Comparison of ENCODE assay signal across 20 mouse cellular contexts in the genomic region with DNA sequence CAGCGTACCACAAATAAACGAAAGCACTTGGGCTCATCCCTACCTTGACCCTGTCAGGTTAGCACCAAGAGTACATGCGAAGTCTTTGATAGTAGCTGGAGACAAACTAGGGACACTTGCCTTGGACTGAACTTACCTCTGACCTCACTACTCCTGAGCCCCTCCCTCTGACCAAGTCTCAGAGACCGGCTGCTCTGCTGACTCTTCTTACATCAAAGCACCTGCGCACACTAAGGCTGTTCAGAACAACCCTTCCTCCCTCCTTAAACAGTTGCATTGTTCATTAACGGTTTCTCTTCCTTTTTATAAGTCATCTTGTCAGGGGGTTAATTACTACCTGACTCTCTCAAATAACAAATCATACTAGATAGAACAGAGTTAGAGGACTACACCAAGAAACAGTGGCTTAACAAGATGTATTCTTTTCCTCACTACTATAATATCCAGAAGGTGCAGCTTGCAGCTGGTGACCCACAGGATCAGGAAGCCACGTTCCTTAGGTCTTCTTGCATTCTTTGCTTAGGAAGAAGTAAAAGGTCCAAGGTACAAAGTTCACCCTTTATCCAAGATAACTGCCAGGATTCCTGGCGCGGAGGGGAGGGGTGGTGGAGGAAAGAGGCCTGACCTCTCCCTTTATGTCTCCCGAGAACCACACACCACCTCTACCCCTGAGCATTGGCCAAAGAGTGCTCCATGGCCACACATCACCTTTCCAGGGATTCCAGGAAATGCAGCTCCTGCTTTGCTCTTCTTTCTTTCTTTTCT. TPM values are rescaled to one million over a fixed set of nuclear protein-coding genes. Genes with fewer than 3 reads are reported as not detected.
DNase-seq lines count a peak whose midpoint lies in the region; ATAC-seq lines count a peak whose summit lies in the region.
"Had no signal": no experiment of that assay in that cellular context is flagged by ENCODE, and none has a peak within 500 bp of the region (broad histone marks: within the 10 kb centered on the region; RNA-seq: fewer than 3 reads in every experiment).

No protein-coding gene starts in this region.

- no peak overlapping the region for H3K4me2 ChIP-seq in kidney, embryonic 16.5 days (replicated peaks; ENCODE audit: low read depth, low read length)
- H3K4me2 ChIP-seq in midbrain, embryonic 11.5 days, result no peak overlapping the region
- H3K4me2 ChIP-seq: embryonic facial prominence, embryonic 12.5 days; heart, embryonic 13.5 days; liver, embryonic 13.5 days; midbrain, embryonic 12.5 days had no signal

- no peak overlapping the region for H3K4me3 ChIP-seq in kidney, embryonic 16.5 days (ENCODE audit: low read length)
- H3K4me3 ChIP-seq in midbrain, embryonic 11.5 days (ENCODE audit: low read depth, low read length), result no peak overlapping the region
- H3K4me3 ChIP-seq: embryonic facial prominence, embryonic 12.5 days; heart, embryonic 13.5 days; liver, embryonic 13.5 days; midbrain, embryonic 12.5 days had no signal

- no peaks in the 10 kb centered on the region for H3K9me3 ChIP-seq in kidney, embryonic 16.5 days (ENCODE audit: low read length)
- no peaks in the 10 kb centered on the region for H3K9me3 ChIP-seq in midbrain, embryonic 11.5 days (ENCODE audit: control insufficient read depth, low read length)
- H3K9me3 ChIP-seq: embryonic facial prominence, embryonic 12.5 days; heart, embryonic 13.5 days; liver, embryonic 13.5 days; midbrain, embryonic 12.5 days had no signal

- peak; percentile 80 for DNase-seq in kidney, adult 11 months
- peak; percentile 78 to 83 for DNase-seq in kidney, adult 8-10 months
- DNase-seq in kidney, postnatal 36 days, result peak; percentile 72 to 75
- DNase-seq in cerebellum, adult 9-11 months, result no peak
- no peak for DNase-seq in midbrain, embryonic 11.5 days (ENCODE audit: low spot score, missing footprints)
- no peak for DNase-seq in adipocyte (ENCODE audit: low spot score)
- DNase-seq: cerebellum, adult 11 months; cerebellum, postnatal 14 days; forebrain, postnatal 0 days; gastrocnemius, postnatal 14 days; heart, adult 18-20 months; heart, postnatal 14 days; liver, embryonic 13.5 days; lung, adult 2 months; lung, postnatal 14 days had no signal

- H3K27me3 ChIP-seq in kidney, embryonic 16.5 days (ENCODE audit: insufficient read depth, low read length), result no peaks in the 10 kb centered on the region
- no peaks in the 10 kb centered on the region for H3K27me3 ChIP-seq in midbrain, embryonic 11.5 days (ENCODE audit: control insufficient read depth, insufficient read depth, low read length)
- H3K27me3 ChIP-seq: embryonic facial prominence, embryonic 12.5 days; heart, embryonic 13.5 days; liver, embryonic 13.5 days; midbrain, embryonic 12.5 days had no signal

- H3K36me3 ChIP-seq in kidney, embryonic 16.5 days (ENCODE audit: insufficient read depth, low read length), result no peaks in the 10 kb centered on the region
- H3K36me3 ChIP-seq in midbrain, embryonic 11.5 days (ENCODE audit: control insufficient read depth, insufficient read depth, low read length), result no peaks in the 10 kb centered on the region
- H3K36me3 ChIP-seq: embryonic facial prominence, embryonic 12.5 days; heart, embryonic 13.5 days; liver, embryonic 13.5 days; midbrain, embryonic 12.5 days had no signal

- no peaks in the 10 kb centered on the region for H3K4me1 ChIP-seq in kidney, embryonic 16.5 days (ENCODE audit: insufficient read depth, low read length)
- H3K4me1 ChIP-seq in midbrain, embryonic 11.5 days (ENCODE audit: control insufficient read depth, insufficient read depth, low read length), result no peaks in the 10 kb centered on the region
- H3K4me1 ChIP-seq: embryonic facial prominence, embryonic 12.5 days; heart, embryonic 13.5 days; liver, embryonic 13.5 days; midbrain, embryonic 12.5 days had no signal

- 57% methylated on average over 10 of the region's 10 CpGs for WGBS in kidney, embryonic 16.5 days
- WGBS in midbrain, embryonic 11.5 days, result 77% methylated on average over 10 of the region's 10 CpGs

- H3K27ac ChIP-seq in kidney, embryonic 16.5 days (ENCODE audit: low read length), result no peak overlapping the region
- H3K27ac ChIP-seq in midbrain, embryonic 11.5 days (ENCODE audit: low read depth, low read length), result no peak overlapping the region
- H3K27ac ChIP-seq: embryonic facial prominence, embryonic 12.5 days; heart, embryonic 13.5 days; liver, embryonic 13.5 days; midbrain, embryonic 12.5 days had no signal

- no peak overlapping the region for H3K9ac ChIP-seq in kidney, embryonic 16.5 days (replicated peaks; ENCODE audit: low read length)
- no peak overlapping the region for H3K9ac ChIP-seq in midbrain, embryonic 11.5 days (ENCODE audit: low read length)
- H3K9ac ChIP-seq: embryonic facial prominence, embryonic 12.5 days; forebrain, postnatal 0 days; heart, embryonic 13.5 days; liver, embryonic 13.5 days; midbrain, embryonic 12.5 days had no signal

- ATAC-seq in kidney, embryonic 16.5 days (ENCODE audit: low FRiP score, low TSS enrichment), result no peak
- no peak for ATAC-seq in midbrain, embryonic 11.5 days (ENCODE audit: low FRiP score)
- ATAC-seq: CD4-positive, CD25-positive, alpha-beta regulatory T cell, adult 4 months; forebrain, postnatal 0 days had no signal

RNA-seq across cellular contexts. Expression of gene Adcy9, which starts 19.2 kb away (rescaled TPM):
- 1.0 and 1.1 TPM in 2 replicates for polyA plus RNA-seq in kidney, embryonic 16.5 days (2015; fragmentation: Nextera tagmentation; extraction: Ambion mirVana)
- 1.2 and 1.3 TPM in 2 replicates for polyA plus RNA-seq in midbrain, embryonic 11.5 days (2014; fragmentation: Nextera tagmentation; extraction: Ambion mirVana)

Comparison
In these comparisons a context has a peak if more than half of its experiments do, and no peak if none do; other contexts are left out.
1. DNase-seq: peak in kidney, adult 11 months (single experiment), kidney, adult 8-10 months (2 of 2) and kidney, postnatal 36 days (2 of 2); none in cerebellum, adult 9-11 months (single experiment), midbrain, embryonic 11.5 days (single experiment) and adipocyte (single experiment).